Mouse (Mus musculus): Measurements from ENCODE around the gene Camsap1.

The Camsap1 gene

DNA sequence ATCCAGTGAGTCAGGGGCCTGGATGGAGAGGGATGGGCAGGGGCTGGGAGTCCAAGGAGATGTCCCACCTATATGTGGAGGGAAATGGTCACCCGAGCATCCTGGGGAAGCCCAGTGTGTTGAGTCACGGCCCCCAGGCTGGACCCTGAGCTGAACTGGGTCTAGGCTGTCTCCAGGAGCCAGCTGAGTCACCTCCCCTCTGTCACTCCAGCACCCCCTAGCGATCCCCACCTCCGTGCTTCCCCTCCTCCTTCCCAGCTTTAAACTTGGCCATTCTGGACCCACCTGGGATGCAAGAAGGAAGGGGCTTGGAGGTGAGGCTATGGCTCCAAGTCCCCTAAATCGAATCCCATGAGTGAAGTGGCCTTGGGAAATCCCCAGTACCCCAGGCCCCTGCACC is 94.9 kb downstream of the Camsap1 start:
- in situ Hi-C loops (cut with MboI, MseI) = no loop called here

- in situ Hi-C loops (cut with MboI, MseI) = no loop called here
Measured at GRCm38 (mm10) chr2:25887226-25887625, 95.9 kb downstream of the Camsap1 start.

GRCm38 (mm10) chr2:25884756-25885155 is 98.3 kb downstream of the Camsap1 start:
- in situ Hi-C loops (cut with MboI, MseI) = no loop called here

DNA sequence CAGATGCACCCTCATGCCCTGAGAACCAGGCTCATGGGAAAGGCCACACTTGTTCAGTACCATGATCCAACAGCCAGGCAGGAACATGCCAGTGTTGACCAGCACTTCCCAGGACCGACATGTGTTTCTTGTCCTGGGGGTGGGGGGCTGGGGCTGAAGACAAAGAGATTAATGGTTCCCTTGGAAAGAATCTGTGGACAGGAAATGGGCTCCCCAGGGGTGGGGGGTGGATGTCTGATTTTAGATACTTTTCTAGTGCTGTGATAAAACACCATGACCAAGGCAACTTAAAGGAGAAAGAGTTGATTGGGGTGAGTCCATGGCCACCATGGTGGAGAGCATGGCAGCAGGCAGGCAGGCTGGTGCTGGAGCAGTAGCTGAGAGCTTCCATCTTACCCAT is 100.8 kb downstream of the Camsap1 start:
- in situ Hi-C loops (cut with MboI, MseI) = no loop called here

- in situ Hi-C loops (cut with MboI, MseI) = no loop called here
Measured at GRCm38 (mm10) chr2:25879061-25879460, 104.0 kb downstream of the Camsap1 start.

DNA sequence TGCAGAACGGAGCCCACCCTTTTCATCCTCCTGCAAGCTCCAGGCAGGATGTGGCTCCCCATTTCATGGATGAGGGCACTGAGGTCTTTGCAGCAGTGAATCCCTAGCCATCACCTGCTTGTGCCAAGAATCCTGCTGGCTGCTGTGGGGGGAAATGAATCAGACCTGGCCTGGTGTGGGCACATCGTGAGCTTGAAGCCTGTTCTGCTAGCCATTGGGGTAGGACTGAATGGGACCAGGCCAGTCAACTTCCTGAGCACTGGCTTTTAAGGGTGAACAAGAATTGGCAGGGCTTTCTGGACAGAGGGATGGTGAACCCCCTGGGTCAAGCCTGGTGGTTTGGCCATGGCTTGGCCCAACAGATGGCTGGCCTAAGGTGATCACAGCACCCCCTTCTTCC is 104.6 kb downstream of the Camsap1 start:
- in situ Hi-C loops (cut with MboI, MseI) = no loop called here

- in situ Hi-C loops (cut with MboI, MseI) = no loop called here
Measured at GRCm38 (mm10) chr2:25877736-25878268, 105.3 kb downstream of the Camsap1 start.

GRCm38 (mm10) chr2:25877250-25877735 is 105.8 kb downstream of the Camsap1 start:
- in situ Hi-C loops (cut with MboI, MseI) = no loop called here
